Mouse (Mus musculus) lung, postnatal 36 days (tissue): ENCODE measurements at regions not wholly inside any gene's neighbourhood (a gene's known extent, or its start where the extent isn't known, plus 50 kb on each side); places are given as distances from the start of the nearest gene placed in this dataset.

ENCODE experiments used
- DNase-seq: peaks from one replicate; pipeline ENCODE4 v3.0.0; 2022; ENCODE audit warnings: mixed read lengths

GRCm38 (mm10) chr12:107658821-107659220 lies 170.4 kb downstream of the 3110018I06Rik start:
- no peak for DNase-seq

GRCm38 (mm10) chr12:107662624-107663023 lies 174.2 kb downstream of the 3110018I06Rik start:
- DNase-seq, result no peak

DNA sequence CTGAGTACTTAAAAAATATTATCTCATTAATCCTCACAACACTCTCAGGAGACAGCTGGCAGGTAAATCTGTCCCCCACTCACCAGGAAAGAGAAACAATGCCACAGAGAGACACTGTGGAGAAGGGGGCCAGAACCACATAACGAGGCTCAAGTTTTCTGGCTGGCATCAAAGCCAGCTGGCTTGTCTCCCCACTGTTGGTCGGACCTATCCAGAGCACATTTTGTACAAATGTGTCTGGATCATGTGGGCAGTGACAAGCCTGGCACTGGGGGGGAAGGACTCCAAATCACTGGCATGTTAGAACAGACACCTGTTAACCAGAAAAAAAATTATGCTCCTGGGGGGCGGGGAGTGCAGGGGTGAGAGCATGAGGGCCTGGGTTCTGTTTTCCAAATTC lies 179.4 kb downstream of the 3110018I06Rik start:
- DNase-seq, result no peak

GRCm38 (mm10) chr12:107669046-107669445 lies 180.6 kb downstream of the 3110018I06Rik start:
- DNase-seq, result no peak

DNA sequence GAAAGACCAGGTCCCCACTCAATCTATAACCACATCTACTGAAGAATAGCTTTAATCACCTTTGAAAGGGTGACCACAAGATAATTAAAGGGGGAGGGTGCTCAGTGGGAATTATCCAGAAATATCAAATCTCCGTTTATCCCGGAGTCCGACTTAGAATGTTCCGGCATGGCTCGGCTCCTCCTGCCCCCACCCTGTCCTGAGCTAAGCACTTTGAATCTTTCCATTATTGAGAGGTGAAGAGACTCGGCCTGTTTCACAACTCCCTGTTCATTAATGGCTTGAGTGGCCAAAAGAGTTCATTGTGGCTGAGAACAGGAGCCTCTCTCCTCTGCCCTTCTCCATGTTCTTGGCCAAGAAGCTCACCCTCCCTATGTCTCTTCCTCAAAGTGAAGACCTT lies 181.0 kb downstream of the 3110018I06Rik start:
- peak; percentile 11 for DNase-seq

GRCm38 (mm10) chr12:107669910-107670309 lies 181.5 kb downstream of the 3110018I06Rik start:
- DNase-seq, result peak; percentile 46

DNA sequence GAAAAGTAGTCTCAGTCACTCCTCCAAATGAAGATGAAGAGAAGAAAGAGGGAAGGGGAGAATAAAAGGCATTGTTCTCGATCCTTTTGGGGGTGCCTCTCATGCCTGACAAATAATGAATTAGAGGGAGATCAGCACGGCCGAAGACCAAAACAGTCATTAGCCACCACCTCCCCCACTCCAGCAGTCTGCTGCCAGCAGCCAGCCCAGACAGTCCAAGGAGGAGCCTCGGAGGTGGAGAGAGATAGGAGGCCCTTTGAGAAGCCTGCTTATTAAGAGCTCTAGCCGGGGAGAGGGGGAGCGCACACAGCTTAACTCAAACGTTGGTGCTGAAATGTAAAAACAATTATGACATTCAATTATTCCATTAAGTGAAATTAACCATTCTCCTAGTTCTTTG lies 188.6 kb downstream of the 3110018I06Rik start:
- no peak for DNase-seq

GRCm38 (mm10) chr12:107687447-107687846 lies 199.0 kb downstream of the 3110018I06Rik start:
- no peak for DNase-seq

DNA sequence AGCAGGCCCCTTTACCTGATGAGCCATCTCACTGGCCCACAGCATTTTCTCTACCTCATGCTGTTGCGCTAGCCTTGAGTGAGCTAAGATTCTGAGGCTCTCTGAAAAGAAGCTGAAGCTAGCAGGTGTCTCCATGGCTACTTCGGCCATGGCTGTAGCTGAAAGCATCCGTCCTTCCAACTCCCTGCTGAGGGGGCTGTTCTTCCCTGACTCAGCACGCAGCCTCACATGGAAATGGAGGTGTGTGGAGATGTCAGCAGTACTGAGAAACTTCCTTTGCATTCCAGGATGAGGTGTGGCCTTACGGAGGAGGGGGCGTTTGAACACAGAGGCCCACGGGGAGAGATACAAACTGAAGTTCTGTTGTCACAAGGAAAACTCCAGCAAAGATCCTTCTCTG lies 201.0 kb downstream of the 3110018I06Rik start:
- no peak for DNase-seq

DNA sequence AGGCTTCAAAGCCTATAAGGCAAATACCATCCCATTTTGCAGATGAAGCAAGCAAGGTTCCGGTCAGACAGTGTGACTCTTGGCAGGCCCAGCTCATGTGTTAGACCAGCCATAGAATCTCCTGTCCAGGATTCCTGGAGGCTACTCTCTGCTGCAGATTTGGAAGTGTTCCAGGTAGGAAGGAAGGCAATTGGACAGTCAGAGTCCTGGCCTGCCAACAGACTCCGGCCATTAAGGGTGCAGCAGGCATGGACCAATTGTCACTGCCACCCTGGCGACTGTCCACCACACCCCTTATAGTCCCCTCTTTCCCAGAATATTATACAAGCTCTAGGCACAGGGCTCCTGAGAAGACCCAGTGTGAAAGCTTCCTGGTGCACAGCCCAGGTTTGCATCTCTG lies 201.6 kb downstream of the 3110018I06Rik start:
- no peak for DNase-seq

DNA sequence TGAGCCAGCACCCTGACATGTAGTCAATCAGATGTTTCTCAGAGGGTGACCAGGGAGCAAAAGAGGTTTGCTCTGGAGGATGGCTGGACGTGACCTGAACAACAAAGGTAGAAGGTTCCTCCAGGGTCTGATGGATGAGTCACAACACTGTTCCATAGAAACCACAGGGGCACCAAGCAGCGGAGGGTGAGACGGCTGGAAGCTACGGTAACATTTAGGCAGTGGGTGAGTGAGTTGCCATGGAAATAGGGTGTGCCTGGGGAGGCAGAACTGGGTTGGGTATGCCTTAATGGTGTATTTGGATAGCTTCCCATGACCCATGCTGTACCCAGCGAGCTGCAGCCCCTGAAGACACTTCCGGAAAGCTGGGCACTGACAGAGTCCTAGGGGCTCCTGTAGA lies 205.3 kb downstream of the 3110018I06Rik start:
- no peak for DNase-seq

- DNase-seq, result no peak
Observed at GRCm38 (mm10) chr12:107695014-107695413, 206.6 kb downstream of the 3110018I06Rik start.

- no peak for DNase-seq
Observed at GRCm38 (mm10) chr12:107695438-107696267, 207.2 kb downstream of the 3110018I06Rik start.

GRCm38 (mm10) chr12:107700317-107700716 lies 211.9 kb downstream of the 3110018I06Rik start:
- no peak for DNase-seq

DNA sequence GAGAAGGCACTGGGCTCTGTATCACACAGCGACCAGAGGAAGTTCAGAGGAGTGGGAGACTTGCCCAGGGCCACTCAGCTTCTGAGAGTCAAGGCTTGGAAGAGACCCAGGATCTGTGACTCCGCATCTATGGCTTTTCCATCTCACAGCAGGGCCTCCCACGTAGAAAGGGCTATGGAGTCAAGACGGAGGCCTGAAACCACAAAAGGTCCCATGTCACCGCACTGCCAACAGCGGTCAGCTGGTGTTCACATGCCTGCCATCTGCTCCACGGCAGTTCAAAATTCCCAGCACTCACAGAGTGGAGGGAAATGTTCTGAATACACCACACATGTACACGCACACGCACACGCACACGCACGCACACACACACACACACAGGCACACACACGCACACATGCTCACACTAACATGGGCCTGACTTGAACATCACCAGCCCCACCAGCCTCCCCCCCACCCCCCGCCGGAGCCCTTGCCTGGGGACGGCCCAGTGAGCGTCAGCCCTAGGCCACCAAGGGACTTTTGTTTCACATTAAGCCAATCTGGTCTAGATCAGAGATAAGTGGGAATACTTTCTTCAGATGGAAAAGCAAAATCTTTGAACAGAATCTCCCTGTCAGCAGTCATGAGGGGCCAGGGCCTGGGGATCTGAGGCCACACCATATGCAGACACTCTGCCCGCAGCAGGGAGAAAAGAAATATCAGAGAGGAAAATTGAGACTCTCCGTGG lies 212.6 kb downstream of the 3110018I06Rik start:
- no peak for DNase-seq

- DNase-seq, result no peak
Observed at GRCm38 (mm10) chr12:107708812-107709211, 220.4 kb downstream of the 3110018I06Rik start.

DNA sequence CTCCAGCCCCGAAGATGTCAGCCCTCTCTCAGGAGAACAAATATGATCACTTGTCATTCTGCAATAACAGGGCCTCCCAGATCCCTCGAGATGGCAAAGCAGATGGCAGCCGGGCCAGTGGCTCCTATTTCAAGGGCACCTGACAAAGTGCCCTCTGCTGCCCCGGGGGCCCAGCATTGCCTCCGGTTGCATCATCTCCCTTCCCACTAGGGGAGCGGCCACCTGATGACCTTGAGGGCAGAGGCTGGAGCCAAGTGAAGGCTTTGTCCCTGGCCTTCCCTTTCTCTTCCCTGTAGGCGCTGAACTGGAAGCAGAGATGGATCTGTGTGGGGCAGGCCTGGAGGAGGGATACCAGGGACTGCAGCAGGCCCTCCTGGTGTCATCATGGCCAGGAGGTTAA lies 222.6 kb downstream of the 3110018I06Rik start:
- DNase-seq, result no peak

- DNase-seq, result no peak
Observed at GRCm38 (mm10) chr12:107711675-107712074, 223.2 kb downstream of the 3110018I06Rik start.

DNA sequence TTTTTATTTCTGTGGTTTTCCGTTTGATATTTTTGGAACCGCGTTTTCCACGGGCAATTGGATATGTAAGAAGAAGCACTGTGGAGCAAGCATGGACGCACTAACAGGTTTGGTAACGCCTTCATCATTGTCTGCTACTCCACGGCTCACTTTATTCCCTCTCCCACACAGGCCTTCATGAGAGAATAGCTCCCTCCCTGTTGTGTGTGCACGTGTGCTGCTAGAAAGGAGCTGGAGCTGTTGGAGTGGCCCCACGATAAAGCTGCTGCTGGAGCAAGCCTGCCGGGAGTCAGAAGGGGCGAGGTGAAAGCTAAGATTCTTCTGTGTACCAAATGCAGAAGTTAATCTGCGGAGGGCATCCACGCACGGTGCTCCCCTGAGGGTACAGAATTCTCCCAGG lies 224.8 kb downstream of the 3110018I06Rik start:
- no peak for DNase-seq

- DNase-seq, result no peak
Observed at GRCm38 (mm10) chr12:107714846-107715245, 226.4 kb downstream of the 3110018I06Rik start.

GRCm38 (mm10) chr12:107715871-107716270 lies 227.4 kb downstream of the 3110018I06Rik start:
- peak; percentile 36 for DNase-seq

- DNase-seq, result no peak
Observed at GRCm38 (mm10) chr12:107720941-107721340, 232.5 kb downstream of the 3110018I06Rik start.

DNA sequence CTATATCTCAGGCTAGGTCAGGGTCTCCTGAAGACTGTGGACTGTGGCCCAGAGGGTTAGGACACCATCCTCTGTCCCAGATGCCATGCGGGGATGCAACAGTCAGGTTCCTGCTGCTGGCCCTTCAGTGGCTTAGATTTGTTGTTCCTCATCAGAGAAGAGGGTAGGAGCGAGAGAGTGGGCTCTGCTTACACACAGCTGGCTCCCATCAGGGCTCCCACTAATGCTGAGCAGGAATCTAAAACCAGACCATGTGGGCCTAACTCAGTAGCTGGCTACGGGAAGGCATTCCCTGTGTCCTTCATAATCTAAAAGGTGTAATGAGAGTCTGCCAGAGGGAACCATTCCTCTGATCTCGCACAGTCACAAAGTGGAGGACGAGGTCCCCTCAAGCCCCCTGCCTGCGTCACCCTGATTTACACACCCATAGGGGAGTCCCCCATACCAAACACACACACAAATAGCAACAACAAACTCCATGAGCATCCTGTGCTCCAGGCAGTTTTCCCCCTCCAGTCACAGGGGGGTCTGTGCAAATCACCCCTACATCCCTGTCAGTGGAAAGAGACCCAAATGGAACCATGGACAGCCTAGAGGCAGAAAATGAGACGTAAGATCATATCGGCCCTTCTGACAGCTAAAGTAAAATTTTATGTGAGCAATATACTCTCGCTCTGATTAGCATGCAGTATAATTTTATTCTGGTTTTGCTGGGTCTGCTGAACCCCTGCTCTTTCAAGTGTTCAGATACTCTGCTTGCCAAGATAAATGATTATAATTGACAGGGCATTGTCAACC lies 234.8 kb downstream of the 3110018I06Rik start:
- DNase-seq, result no peak
